Comparison of ENCODE assay signal across 18 mouse cellular contexts in genomic region chr8:12808018-12808417, GRCm38 (mm10). TPM values are rescaled to one million over a fixed set of nuclear protein-coding genes. Genes with fewer than 3 reads are reported as not detected.
A peak's percentile ranks its signal among the peaks of the same experiment; 100 is the strongest.
DNase-seq lines count a peak whose midpoint lies in the region; ATAC-seq and TF ChIP-seq lines count a peak whose summit lies in the region.
"Had no signal": no experiment of that assay in that cellular context is flagged by ENCODE, and none has a peak within 500 bp of the region (broad histone marks: within the 10 kb centered on the region; RNA-seq: fewer than 3 reads in every experiment).

No protein-coding gene starts in this region.

- no peak overlapping the region for H3K4me3 ChIP-seq in intestine, embryonic 16.5 days (ENCODE audit: low read length)
- no peak overlapping the region for H3K4me3 ChIP-seq in intestine, embryonic 15.5 days (replicated peaks)
- no peak overlapping the region for H3K4me3 ChIP-seq in lung, embryonic 14.5 days (ENCODE audit: low read depth, low read length)
- H3K4me3 ChIP-seq in stomach, postnatal 0 days (ENCODE audit: low read depth, low read length), result no peak overlapping the region
- H3K4me3 ChIP-seq: embryonic facial prominence, embryonic 15.5 days had no signal

- peaks cover 27% of the 10 kb centered on the region for H3K4me1 ChIP-seq in intestine, embryonic 16.5 days (ENCODE audit: control insufficient read depth, insufficient read depth, low read length)
- peaks cover 4% of the 10 kb centered on the region for H3K4me1 ChIP-seq in intestine, embryonic 15.5 days (replicated peaks)
- 0 out of 2 replicates have a peak, but pooled peaks cover 2% of the 10 kb centered on the region for H3K4me1 ChIP-seq in lung, embryonic 14.5 days (ENCODE audit: insufficient read depth)
- H3K4me1 ChIP-seq in stomach, postnatal 0 days (replicated peaks; ENCODE audit: control insufficient read depth, insufficient read depth), result no peaks in the 10 kb centered on the region; the same call in 1 of the 2 replicates

- no peaks in the 10 kb centered on the region; the same call in 1 of the 2 replicates for H3K36me3 ChIP-seq in intestine, embryonic 16.5 days (ENCODE audit: control insufficient read depth, insufficient read depth, low read length)
- no peaks in the 10 kb centered on the region for H3K36me3 ChIP-seq in intestine, embryonic 15.5 days
- peaks cover 19% of the 10 kb centered on the region for H3K36me3 ChIP-seq in lung, embryonic 14.5 days (ENCODE audit: insufficient read depth)
- no peaks in the 10 kb centered on the region; the same call in 1 of the 2 replicates for H3K36me3 ChIP-seq in stomach, postnatal 0 days (ENCODE audit: control insufficient read depth, insufficient read depth, low read length)

- 46% methylated on average over 2 of the region's 2 CpGs for WGBS in intestine, embryonic 16.5 days
- 67% methylated on average over 2 of the region's 2 CpGs for WGBS in intestine, embryonic 15.5 days
- WGBS in lung, embryonic 14.5 days, result 46% methylated on average over 2 of the region's 2 CpGs
- WGBS in stomach, postnatal 0 days, result 52% methylated on average over 2 of the region's 2 CpGs

- no peak overlapping the region for H3K27ac ChIP-seq in intestine, embryonic 16.5 days (ENCODE audit: low read length)
- H3K27ac ChIP-seq in intestine, embryonic 15.5 days, result no peak overlapping the region
- peak overlapping the region; percentile 71 for H3K27ac ChIP-seq in lung, embryonic 14.5 days (ENCODE audit: low read depth)
- peak overlapping the region; percentile 40; the same call in 1 of the 2 replicates for H3K27ac ChIP-seq in stomach, postnatal 0 days (replicated peaks)
- H3K27ac ChIP-seq: embryonic facial prominence, embryonic 15.5 days; liver, embryonic 14.5 days had no signal

- TF ChIP-seq CTCF in lung, embryonic 14.5 days (IDR thresholded peaks at IDR 0.05; ENCODE audit: low read depth), result no peak
- no peak for TF ChIP-seq CTCF in stomach, postnatal 0 days (IDR thresholded peaks at IDR 0.05; ENCODE audit: low read depth)

- no peaks in the 10 kb centered on the region for H3K27me3 ChIP-seq in intestine, embryonic 16.5 days (replicated peaks; ENCODE audit: control insufficient read depth, insufficient read depth, low read length)
- no peaks in the 10 kb centered on the region for H3K27me3 ChIP-seq in intestine, embryonic 15.5 days (replicated peaks)
- H3K27me3 ChIP-seq in lung, embryonic 14.5 days (ENCODE audit: insufficient read depth, low read length), result no peaks in the 10 kb centered on the region
- no peaks in the 10 kb centered on the region for H3K27me3 ChIP-seq in stomach, postnatal 0 days (ENCODE audit: control insufficient read depth, insufficient read depth, low read length)
- H3K27me3 ChIP-seq: embryonic facial prominence, embryonic 15.5 days had no signal

- no peak for TF ChIP-seq EP300 in stomach, postnatal 0 days (optimal IDR thresholded peaks at IDR 0.05)

- no peaks in the 10 kb centered on the region for H3K9me3 ChIP-seq in intestine, embryonic 16.5 days (ENCODE audit: control insufficient read depth, low read length)
- no peaks in the 10 kb centered on the region for H3K9me3 ChIP-seq in intestine, embryonic 15.5 days
- H3K9me3 ChIP-seq in lung, embryonic 14.5 days (ENCODE audit: low read depth, low read length), result no peaks in the 10 kb centered on the region
- no peaks in the 10 kb centered on the region for H3K9me3 ChIP-seq in stomach, postnatal 0 days (ENCODE audit: control insufficient read depth, low read length)
- H3K9me3 ChIP-seq: embryonic facial prominence, embryonic 15.5 days had no signal

- DNase-seq in lung, embryonic 14.5 days, result peak; percentile 42
- DNase-seq in lung, postnatal 25 days (ENCODE audit: low spot score), result peak; percentile 71
- peak; percentile 48 for DNase-seq in stomach, postnatal 0 days (ENCODE audit: low spot score)
- DNase-seq in ovary, adult 18-20 months (ENCODE audit: low spot score), result no peak
- DNase-seq: adrenal gland, adult 8-10 months; cerebellum, adult 11-12 months; cerebellum, postnatal 14 days; heart, postnatal 36 days; kidney, adult 18-20 months; kidney, postnatal 10 days; layer of hippocampus, adult 9-11 months; midbrain, embryonic 14.5 days had no signal

- ATAC-seq in intestine, embryonic 16.5 days, result peak; percentile 34; the same call in 1 of the 2 replicates
- ATAC-seq in intestine, embryonic 15.5 days, result no peak
- ATAC-seq in lung, embryonic 14.5 days (ENCODE audit: insufficient read depth), result 0 out of 2 replicates have a peak, but pooled peaks have one; percentile 50
- ATAC-seq in stomach, postnatal 0 days (ENCODE audit: low FRiP score, low TSS enrichment), result peak; percentile 73
- no peak for ATAC-seq in cerebellum, adult (ENCODE audit: insufficient number of reproducible peaks, low FRiP score, low TSS enrichment)
- ATAC-seq: hindbrain, embryonic 16.5 days had no signal

- H3K4me2 ChIP-seq in intestine, embryonic 16.5 days (ENCODE audit: low read depth, low read length), result no peak overlapping the region
- H3K4me2 ChIP-seq in intestine, embryonic 15.5 days (replicated peaks), result no peak overlapping the region
- no peak overlapping the region for H3K4me2 ChIP-seq in lung, embryonic 14.5 days
- no peak overlapping the region for H3K4me2 ChIP-seq in stomach, postnatal 0 days (replicated peaks; ENCODE audit: low read depth)
- H3K4me2 ChIP-seq: embryonic facial prominence, embryonic 15.5 days had no signal

- H3K9ac ChIP-seq in intestine, embryonic 16.5 days (ENCODE audit: low read depth, low read length), result no peak overlapping the region
- H3K9ac ChIP-seq in intestine, embryonic 15.5 days, result no peak overlapping the region
- H3K9ac ChIP-seq in lung, embryonic 14.5 days, result no peak overlapping the region
- H3K9ac ChIP-seq in stomach, postnatal 0 days (ENCODE audit: low read length), result no peak overlapping the region
- H3K9ac ChIP-seq: embryonic facial prominence, embryonic 15.5 days; liver, embryonic 14.5 days had no signal

RNA-seq across cellular contexts. Expression of gene Atp11a, which starts 51.2 kb away (rescaled TPM):
- 9.0 and 11.2 TPM in 2 replicates for polyA plus RNA-seq in intestine, embryonic 16.5 days (2015; fragmentation: Nextera tagmentation; extraction: Ambion mirVana)
- polyA plus RNA-seq in intestine, embryonic 15.5 days (2015; fragmentation: Nextera tagmentation; extraction: Ambion mirVana), result 15.9 and 18.6 TPM in 2 replicates
- polyA plus RNA-seq in lung, embryonic 14.5 days (2014; fragmentation: Nextera tagmentation; extraction: Ambion mirVana), result 23.2 and 26.7 TPM in 2 replicates
- polyA plus RNA-seq in stomach, postnatal 0 days (2015; fragmentation: Nextera tagmentation; extraction: Ambion mirVana), result 6.6 and 7.4 TPM in 2 replicates

Comparison
In these comparisons a context has a peak if more than half of its experiments do, and no peak if none do; other contexts are left out.
1. ATAC-seq: peak in intestine, embryonic 16.5 days (single experiment), lung, embryonic 14.5 days (single experiment) and stomach, postnatal 0 days (single experiment); none in intestine, embryonic 15.5 days (single experiment) and cerebellum, adult (single experiment).
2. H3K27ac ChIP-seq: peak in lung, embryonic 14.5 days (single experiment) and stomach, postnatal 0 days (single experiment); none in intestine, embryonic 16.5 days (single experiment) and intestine, embryonic 15.5 days (single experiment).